Mouse (Mus musculus): ENCODE measurements around the gene Rab3il1.

DNA sequence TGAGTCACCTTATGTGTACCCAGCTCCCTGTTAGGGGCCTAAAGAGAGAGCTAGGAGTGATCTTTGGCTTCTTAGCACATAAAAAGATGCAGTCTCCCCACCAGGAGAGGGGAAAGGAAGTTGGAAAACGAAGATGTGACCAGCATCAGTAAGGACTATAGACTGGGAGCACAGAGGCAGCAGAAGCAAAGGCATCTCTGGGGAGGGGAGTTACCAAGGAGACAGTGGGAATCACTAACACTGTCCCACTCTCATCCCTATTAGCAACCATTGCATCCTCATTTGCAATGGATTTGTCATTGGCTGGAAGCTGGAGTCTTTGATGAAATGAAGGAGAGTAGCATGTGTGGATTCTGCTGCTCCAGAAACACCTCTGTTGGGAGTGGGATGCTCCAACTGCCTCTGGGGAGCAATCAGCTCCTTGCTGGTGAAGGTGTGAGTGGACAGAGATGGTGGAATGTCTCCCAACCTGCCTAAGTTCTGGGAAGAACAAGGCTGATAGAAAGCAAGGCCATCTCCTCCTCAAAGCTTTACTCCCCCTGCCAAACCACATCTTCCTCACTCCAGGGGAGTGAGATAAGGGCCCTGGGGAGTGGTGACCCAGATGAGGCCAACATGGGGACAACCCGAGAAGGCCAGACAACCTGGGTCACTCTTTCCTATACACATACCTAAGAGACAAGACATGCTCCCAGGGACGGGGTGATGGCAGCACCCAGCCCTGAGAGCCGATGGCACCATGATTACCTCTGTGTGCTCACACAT lies 44.7 kb upstream of the Rab3il1 start:
- TF ChIP-seq GATA1 (IDR thresholded peaks at IDR 0.05; ENCODE audit: low read length) (no peak), TAL1 (IDR thresholded peaks at IDR 0.05; ENCODE audit: low read length) (no peak)

Data from erythroblast, embryonic 14.5 days (primary cell).